Mouse (Mus musculus): ENCODE data around the gene Ube2c.

Ube2c gene

DNA sequence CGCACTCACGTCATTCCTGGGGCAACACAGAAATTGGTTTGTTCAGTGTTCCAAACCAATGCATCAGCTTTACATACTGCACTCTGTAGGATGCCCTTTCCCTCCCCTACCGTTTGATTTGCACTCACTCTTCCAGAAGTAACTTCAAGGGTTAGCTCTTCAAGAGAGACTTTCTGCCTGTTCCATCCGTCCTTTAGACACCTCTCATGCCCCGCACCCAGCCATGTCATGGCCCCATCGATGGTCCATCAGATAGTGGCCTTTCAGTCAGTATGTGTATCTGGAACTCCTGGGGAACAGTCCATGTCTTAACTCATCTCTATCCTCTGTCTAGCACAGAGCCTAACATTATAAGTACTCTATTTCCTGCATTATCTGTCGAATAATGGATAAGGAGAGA is 7.1 kb upstream of the Ube2c start:
- no peak for DNase-seq

DNA sequence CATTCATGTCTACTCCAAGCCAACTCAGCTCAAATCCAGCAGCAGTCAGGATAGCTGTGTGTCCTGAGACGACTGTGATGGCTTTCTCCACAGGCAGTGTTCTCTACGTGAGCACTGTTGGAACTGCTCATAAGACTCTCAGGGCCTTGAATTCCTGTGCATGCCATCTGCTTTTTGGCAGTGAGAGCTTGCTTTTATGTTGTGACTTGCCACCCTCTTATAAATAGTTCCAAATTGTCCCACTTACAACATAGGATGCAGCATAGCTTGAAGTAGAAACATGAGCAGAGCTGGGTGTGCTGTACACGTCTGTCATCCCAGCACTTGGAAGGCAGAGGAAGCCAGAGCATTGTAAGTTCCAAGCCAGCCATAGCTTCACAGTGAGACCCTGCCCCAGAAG is 3.9 kb upstream of the Ube2c start:
- DNase-seq: no peak

GRCm38 (mm10) chr2:164767812-164768540 is 1.7 kb upstream of the Ube2c start:
- no peak for DNase-seq

DNA sequence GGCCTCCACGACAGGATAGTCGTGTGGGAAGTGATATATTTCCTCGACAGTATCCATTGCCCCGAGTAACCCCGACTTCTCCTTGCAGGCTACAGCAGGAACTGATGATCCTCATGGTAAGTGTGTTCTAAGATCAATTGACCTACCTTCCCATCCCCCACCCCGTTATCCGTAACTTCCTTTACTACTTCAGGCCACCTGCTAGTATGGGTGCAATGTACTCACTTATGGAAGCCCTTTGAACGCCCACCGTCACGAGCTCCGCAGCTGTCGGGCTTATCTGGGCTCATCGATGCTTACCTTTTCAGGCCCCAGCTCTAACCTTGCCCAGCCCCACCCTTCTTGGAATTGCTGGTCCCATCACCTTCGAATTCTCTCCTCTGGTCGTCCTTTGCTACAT is 581 bp downstream of the Ube2c start:
- DNase-seq: no peak

- DNase-seq: no peak
Measured at GRCm38 (mm10) chr2:164771123-164771522, 1.4 kb downstream of the Ube2c start.

- DNase-seq: no peak
Measured at GRCm38 (mm10) chr2:164773229-164773988, 3.7 kb downstream of the Ube2c start.

- DNase-seq: peak in 1 of 2 experiments; percentile 48
Measured at GRCm38 (mm10) chr2:164773989-164774364, 4.3 kb downstream of the Ube2c start.

- no peak for DNase-seq
Measured at GRCm38 (mm10) chr2:164776130-164776529, 6.4 kb downstream of the Ube2c start.

DNA sequence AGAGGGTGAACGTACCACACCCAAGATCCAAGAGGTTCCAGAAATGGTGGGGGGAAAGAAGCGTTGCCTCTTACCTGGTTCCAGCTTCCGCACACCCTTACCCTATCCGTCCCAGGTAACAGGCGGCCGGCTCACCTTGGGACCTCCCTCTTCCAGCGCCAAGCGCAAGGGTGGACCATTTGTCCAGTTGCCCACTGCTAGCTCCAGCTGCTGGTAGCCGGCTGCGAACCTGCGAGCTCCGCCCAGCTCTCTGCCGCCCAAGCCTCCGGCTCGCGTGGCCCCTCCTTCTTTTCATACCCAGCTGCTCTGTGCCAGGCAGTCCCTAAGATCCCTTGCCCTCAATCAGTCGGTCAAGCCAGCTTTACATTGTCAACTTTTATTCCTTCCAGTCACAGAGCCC is 7.1 kb downstream of the Ube2c start:
- no peak for DNase-seq

- DNase-seq: no peak
Measured at GRCm38 (mm10) chr2:164777246-164778014, 7.7 kb downstream of the Ube2c start.

DNA sequence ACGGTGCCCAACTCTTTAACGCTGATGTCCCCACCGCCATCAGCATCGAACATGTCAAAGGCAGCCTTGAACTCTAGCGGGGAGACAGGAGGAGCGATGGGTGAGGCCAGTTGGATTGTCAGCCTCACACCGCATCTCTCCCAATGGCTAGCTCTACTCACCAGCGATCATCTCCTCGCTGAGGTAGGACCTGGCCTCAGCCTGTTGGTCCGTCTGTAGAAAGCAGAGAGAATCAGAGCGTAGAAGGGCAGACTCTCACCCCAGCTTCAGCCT is 8.3 kb downstream of the Ube2c start:
- no peak for DNase-seq

- DNase-seq: no peak
Measured at GRCm38 (mm10) chr2:164778809-164779208, 9.1 kb downstream of the Ube2c start.

- no peak for DNase-seq
Measured at GRCm38 (mm10) chr2:164779481-164780086, 9.9 kb downstream of the Ube2c start, which contains the start of gene Tnnc2. Tnnc2 (minus strand) TSS chr2:164779967.

GRCm38 (mm10) chr2:164781876-164782275 is 12.2 kb downstream of the Ube2c start:
- DNase-seq: no peak

DNA sequence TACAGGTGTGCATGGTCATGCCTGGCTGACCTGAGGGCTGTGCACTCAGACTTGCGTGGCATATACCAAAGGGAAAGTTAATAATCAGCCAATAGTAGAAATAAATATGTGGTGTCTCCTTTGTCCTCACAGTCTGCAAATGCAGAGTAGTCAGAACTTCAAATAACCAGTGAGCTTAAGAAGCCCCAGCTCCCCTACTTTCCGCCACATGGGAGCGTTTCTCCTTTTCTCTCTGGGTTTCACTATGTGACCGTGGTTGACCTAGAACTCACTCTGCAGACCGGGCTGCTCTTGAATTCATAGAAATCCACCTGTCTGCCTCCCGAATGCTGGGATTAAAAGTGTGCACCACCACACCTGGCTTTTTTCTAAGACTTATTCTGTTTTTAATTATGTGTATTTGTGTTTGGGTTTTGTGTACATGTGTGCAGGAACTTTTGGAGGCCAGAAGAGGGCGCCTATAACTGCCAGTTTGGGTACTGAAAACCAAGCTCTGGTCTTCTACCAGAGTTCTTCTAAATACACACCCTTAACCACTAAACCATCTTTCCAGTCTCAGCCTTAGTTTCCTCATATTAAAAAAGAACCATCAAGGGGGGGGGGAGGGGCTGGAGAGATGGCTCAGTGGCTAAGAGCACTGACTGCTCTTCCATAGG is 14.4 kb downstream of the Ube2c start:
- no peak for DNase-seq

DNA sequence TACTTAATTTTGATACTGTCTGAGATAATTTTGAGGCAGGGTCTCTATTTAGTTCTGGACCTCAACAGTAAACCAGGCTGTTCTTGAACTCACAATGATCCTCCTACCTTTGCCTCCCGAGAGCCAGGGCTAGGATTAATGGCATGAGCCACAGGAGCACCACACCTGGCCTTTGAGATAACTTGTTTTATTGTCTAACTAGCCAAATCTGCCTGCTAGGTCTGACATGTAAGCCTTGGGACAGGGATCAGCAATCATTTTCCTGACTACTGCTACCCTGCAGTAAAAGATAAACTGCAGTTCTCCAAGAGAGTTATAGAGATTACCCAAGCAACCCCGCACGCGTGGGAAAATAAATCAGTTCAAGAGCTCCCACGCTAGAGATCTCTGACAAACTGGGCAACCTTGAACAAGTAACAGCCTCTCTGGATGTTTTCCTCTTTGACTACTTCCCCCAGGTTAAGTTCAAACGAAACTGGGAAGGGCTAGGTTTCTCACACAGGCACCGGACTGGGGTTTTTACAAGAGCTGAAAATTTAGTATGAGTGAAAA is 15.2 kb downstream of the Ube2c start:
- DNase-seq: no peak

GRCm38 (mm10) chr2:164785481-164786387 is 16.0 kb downstream of the Ube2c start, which contains the start of gene Snx21:
Snx21 (plus strand) TSS chr2:164785823.
- peak; percentile 96 to 97 for DNase-seq

DNA sequence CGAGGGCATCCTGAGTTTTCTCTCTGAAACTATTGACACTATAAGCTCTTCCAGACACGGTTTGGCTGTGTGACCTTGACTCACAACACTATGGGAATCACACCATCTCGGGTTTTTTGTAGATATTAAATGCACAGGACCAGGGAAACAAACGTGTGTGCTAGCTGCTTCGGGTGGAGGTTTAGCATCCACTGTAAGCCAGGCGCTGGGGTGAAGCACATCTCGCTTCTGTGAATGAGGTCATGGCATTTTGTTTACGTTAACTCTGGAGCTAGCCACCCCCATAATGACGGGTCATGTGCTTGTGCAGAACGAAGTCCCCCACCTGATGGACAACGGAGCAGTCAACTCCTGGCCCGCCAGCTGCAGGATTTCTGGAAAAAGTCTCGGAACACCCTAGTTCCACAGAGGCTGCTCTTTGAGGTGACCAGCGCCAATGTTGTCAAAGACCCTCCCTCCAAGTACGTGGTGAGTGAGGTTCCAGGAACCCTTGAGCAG is 16.7 kb downstream of the Ube2c start:
- DNase-seq: peak; percentile 42 to 56

GRCm38 (mm10) chr2:164787032-164787431 is 17.3 kb downstream of the Ube2c start:
- peak in 1 of 2 experiments; percentile 41 for DNase-seq

DNA sequence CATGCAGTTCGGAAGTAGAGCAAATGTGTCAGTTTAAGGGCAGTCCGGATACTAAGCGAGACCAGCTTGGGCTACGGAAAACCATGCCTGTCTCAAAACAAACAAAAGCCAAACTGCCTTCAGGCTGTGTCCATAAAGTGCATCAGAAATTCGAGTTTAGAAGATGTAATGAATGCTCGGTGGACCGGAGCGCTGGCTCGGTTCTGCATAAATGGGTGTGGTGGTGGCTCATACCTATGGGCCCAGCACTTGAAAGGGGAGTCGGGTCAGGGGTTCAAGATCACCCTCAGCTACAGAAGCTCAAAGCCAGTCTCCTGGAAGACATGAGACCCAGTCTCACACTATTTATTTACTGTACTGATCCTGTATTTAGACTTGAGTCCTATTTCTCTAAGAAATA is 18.1 kb downstream of the Ube2c start:
- no peak for DNase-seq

DNA sequence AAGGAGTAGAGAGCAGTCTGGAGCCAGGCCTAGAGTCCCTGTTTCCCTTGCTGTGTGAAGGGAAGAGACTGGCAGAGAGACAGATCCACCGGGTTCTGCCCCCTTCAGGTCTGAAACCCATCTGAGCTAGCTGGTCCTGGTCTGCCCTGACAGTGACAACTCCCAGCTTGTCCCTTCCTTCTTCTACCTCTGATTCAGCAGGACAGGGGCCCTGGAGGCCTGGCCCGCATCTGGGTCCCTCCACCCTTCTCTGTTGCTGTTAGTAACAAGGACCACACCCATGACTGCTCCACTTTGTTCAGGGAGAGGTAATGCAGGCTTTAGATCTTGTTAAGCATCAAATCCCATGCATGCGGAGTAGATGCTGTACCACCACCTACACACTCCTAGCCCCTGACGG is 18.7 kb downstream of the Ube2c start:
- no peak for DNase-seq
